Mouse (Mus musculus): ENCODE data around the gene Mrps18b. TPM values are rescaled to one million over a fixed set of nuclear protein-coding genes. Genes with fewer than 3 reads are reported as not detected.

Mrps18b gene
- polyA plus RNA-seq, 1 experiment from 2014 or later: 123 TPM

MicroRNAs encoded within 50 kb of the gene (microRNA counts, 519-probe panel; counts per million panel counts)
- 582 counts per million, percentile 70 among the panel's probes with 10 or more counts for microRNA mmu-miR-1894-3p
- microRNA mmu-miR-1894-5p: 582 counts per million, percentile 70 among the panel's probes with 10 or more counts
- microRNA mmu-miR-877: 582 counts per million, percentile 70 among the panel's probes with 10 or more counts

Small RNA genes within 50 kb of the gene (microRNA-seq; reads per million reads assigned to microRNA genes)
- gene Gm28033 (1.4 reads per million), gene Mir1894 (not detected), gene Mir877 (133 reads per million, percentile 49 among the genes with 10 or more reads in this experiment)

Other genes starting within 250 kb of the Mrps18b start
- 10.7 and 11.8 TPM in 2 replicates for gene Vars2, start 248.8 kb downstream of the Mrps18b start, polyA plus RNA-seq (2016; fragmentation: Nextera tagmentation; extraction: Ambion mirVana)
- gene Gtf2h4, start 242.7 kb downstream of the Mrps18b start, polyA plus RNA-seq (2016; fragmentation: Nextera tagmentation; extraction: Ambion mirVana): 38.3 and 44.0 TPM in 2 replicates
- 5.7 and 6.1 TPM in 2 replicates for gene Ddr1, start 211.8 kb downstream of the Mrps18b start, polyA plus RNA-seq (2016; fragmentation: Nextera tagmentation; extraction: Ambion mirVana)
- gene Ier3, start 94.7 kb downstream of the Mrps18b start, polyA plus RNA-seq (2016; fragmentation: Nextera tagmentation; extraction: Ambion mirVana): 16.8 and 19.9 TPM in 2 replicates
- 38.0 and 43.1 TPM in 2 replicates for gene Flot1, start 93.2 kb downstream of the Mrps18b start, polyA plus RNA-seq (2016; fragmentation: Nextera tagmentation; extraction: Ambion mirVana)
- 577 and 600 TPM in 2 replicates for gene Tubb5, start 78.1 kb downstream of the Mrps18b start, polyA plus RNA-seq (2016; fragmentation: Nextera tagmentation; extraction: Ambion mirVana)
- gene Mdc1, start 74.9 kb downstream of the Mrps18b start, polyA plus RNA-seq (2016; fragmentation: Nextera tagmentation; extraction: Ambion mirVana): 14.2 and 15.0 TPM in 2 replicates
- gene Nrm, start 55.1 kb downstream of the Mrps18b start, polyA plus RNA-seq (2016; fragmentation: Nextera tagmentation; extraction: Ambion mirVana): 29.5 and 29.8 TPM in 2 replicates
- gene Ppp1r18, start 50.8 kb downstream of the Mrps18b start, polyA plus RNA-seq (2016; fragmentation: Nextera tagmentation; extraction: Ambion mirVana): 11.9 and 12.6 TPM in 2 replicates
- gene Dhx16, start 36.6 kb downstream of the Mrps18b start, polyA plus RNA-seq (2016; fragmentation: Nextera tagmentation; extraction: Ambion mirVana): 50.7 and 52.8 TPM in 2 replicates
- gene 2310061I04Rik, start 19.0 kb downstream of the Mrps18b start, polyA plus RNA-seq (2016; fragmentation: Nextera tagmentation; extraction: Ambion mirVana): 20.2 and 20.9 TPM in 2 replicates
- 15.0 and 16.8 TPM in 2 replicates for gene Atat1, start 6.3 kb downstream of the Mrps18b start, polyA plus RNA-seq (2016; fragmentation: Nextera tagmentation; extraction: Ambion mirVana)
- 29.0 and 32.8 TPM in 2 replicates for gene Ppp1r10, start within 50 bp of the Mrps18b start, polyA plus RNA-seq (2016; fragmentation: Nextera tagmentation; extraction: Ambion mirVana)
- gene Abcf1, start 53.4 kb upstream of the Mrps18b start, polyA plus RNA-seq (2016; fragmentation: Nextera tagmentation; extraction: Ambion mirVana): 90.2 and 90.5 TPM in 2 replicates
- gene Gnl1, start 63.5 kb upstream of the Mrps18b start, polyA plus RNA-seq (2016; fragmentation: Nextera tagmentation; extraction: Ambion mirVana): 23.7 and 25.1 TPM in 2 replicates
- 12.6 and 13.7 TPM in 2 replicates for gene Prr3, start 63.8 kb upstream of the Mrps18b start, polyA plus RNA-seq (2016; fragmentation: Nextera tagmentation; extraction: Ambion mirVana)
- 4.6 and 5.7 TPM in 2 replicates for gene H2-T24, start 104.2 kb upstream of the Mrps18b start, polyA plus RNA-seq (2016; fragmentation: Nextera tagmentation; extraction: Ambion mirVana)
- 19.5 and 20.5 TPM in 2 replicates for gene H2-T23, start 116.5 kb upstream of the Mrps18b start, polyA plus RNA-seq (2016; fragmentation: Nextera tagmentation; extraction: Ambion mirVana)
- gene H2-T22, start 126.4 kb upstream of the Mrps18b start, polyA plus RNA-seq (2016; fragmentation: Nextera tagmentation; extraction: Ambion mirVana): 7.5 and 8.4 TPM in 2 replicates
- gene Gm6034, start 126.6 kb upstream of the Mrps18b start, polyA plus RNA-seq (2016; fragmentation: Nextera tagmentation; extraction: Ambion mirVana): not detected in 2 replicates
- gene Gm11127, start 142.0 kb upstream of the Mrps18b start, polyA plus RNA-seq (2016; fragmentation: Nextera tagmentation; extraction: Ambion mirVana): not detected in 2 replicates
- not detected in 2 replicates for gene Gm19684, start 205.3 kb upstream of the Mrps18b start, polyA plus RNA-seq (2016; fragmentation: Nextera tagmentation; extraction: Ambion mirVana)
- gene Gm7030, start 213.0 kb upstream of the Mrps18b start, polyA plus RNA-seq (2016; fragmentation: Nextera tagmentation; extraction: Ambion mirVana): not detected in 2 replicates